Mouse (Mus musculus) ES-E14 (cell line): ENCODE data around the gene Cfap97d2. TPM values are rescaled to one million over a fixed set of nuclear protein-coding genes. Genes with fewer than 3 reads are reported as not detected.
A peak's percentile ranks its signal among the peaks of the same experiment; 100 is the strongest.

Experiments
- DNase-seq: peaks from one replicate; pipeline ENCODE4 v3.0.0-alpha.2; 2013; ENCODE audit warnings: low read depth, low spot score
- H3K27ac ChIP-seq: 2 replicates; pipeline ENCODE4 v1.5.1; 2012; ENCODE audit warnings: low read depth, mild to moderate bottlenecking, low read length, moderate library complexity, mixed read lengths; ENCODE audit not compliant: poor library complexity, insufficient read depth, severe bottlenecking
- H3K36me3 ChIP-seq: 2 replicates; pipeline ENCODE4 v1.6.1; 2012; ENCODE audit warnings: mild to moderate bottlenecking, low read length, moderate library complexity, mixed read lengths; ENCODE audit not compliant: control insufficient read depth, poor library complexity, insufficient read depth, severe bottlenecking
- H3K4me1 ChIP-seq, 2 experiments: fragments of 150-350 bp in 1 of 2; sonication (generic) in 1 of 2; 2 replicates each; pipeline ENCODE4 v1.6.1; 2012; ENCODE audit warnings: low read length in 2 of 2, mild to moderate bottlenecking in 1 of 2, mixed read lengths in 1 of 2; ENCODE audit not compliant: control insufficient read depth in 2 of 2, insufficient read depth in 2 of 2, poor library complexity in 1 of 2
- H3K4me3 ChIP-seq, 2 experiments: fragments of 150-350 bp in 1 of 2; sonication (generic) in 1 of 2; 2 replicates each; pipeline ENCODE4 v1.5.1; 2012; ENCODE audit warnings: low read length in 2 of 2, low read depth in 1 of 2, mild to moderate bottlenecking in 1 of 2, mixed read lengths in 1 of 2; ENCODE audit not compliant: insufficient read depth in 1 of 2, poor library complexity in 1 of 2, severe bottlenecking in 1 of 2
- H3K9ac ChIP-seq: 2 replicates; pipeline ENCODE4 v1.6.1; 2012; ENCODE audit warnings: low read depth, mild to moderate bottlenecking, low read length, mixed read lengths; ENCODE audit not compliant: poor library complexity, insufficient read depth, severe bottlenecking
- H3K9me3 ChIP-seq: fragments of 150-350 bp; sonication (generic); 2 replicates; pipeline ENCODE4 v1.6.1; 2012; ENCODE audit warnings: low read depth, mild to moderate bottlenecking, low read length; ENCODE audit not compliant: control insufficient read depth, insufficient read depth
- CHD2 ChIP-seq: IDR thresholded peaks from 2 replicates; pipeline ENCODE4 v1.6.1; 2014; ENCODE audit warnings: mild to moderate bottlenecking, low read depth, low read length, inconsistent platforms
- HCFC1 ChIP-seq: IDR thresholded peaks from 2 replicates; pipeline ENCODE4 v1.6.1; 2012; ENCODE audit warnings: low read length, inconsistent platforms, borderline replicate concordance; ENCODE audit not compliant: insufficient read depth
- MAFK ChIP-seq: IDR thresholded peaks from 2 replicates; pipeline ENCODE4 v1.6.1; 2014; ENCODE audit warnings: mild to moderate bottlenecking, low read depth, low read length, inconsistent platforms; ENCODE audit not compliant: insufficient read depth
- ZC3H11A ChIP-seq: IDR thresholded peaks from 2 replicates; pipeline ENCODE4 v1.6.1; 2012; ENCODE audit warnings: low read depth, mild to moderate bottlenecking, inconsistent platforms, low read length, borderline replicate concordance
- ZNF384 ChIP-seq: IDR thresholded peaks from 2 replicates; pipeline ENCODE4 v1.6.1; 2012; ENCODE audit warnings: low read depth, low read length, inconsistent platforms
- in situ Hi-C, 2 experiments: fragments of 600-800 bp; cut with MboI; formaldehyde crosslinking; loops; one replicate each; pipeline ENCODE4 v1.15.1; 2025; ENCODE audit warnings: low sequenced_read_pairs in 2 of 2, inconsistent platforms in 1 of 2; ENCODE audit not compliant: unreplicated experiment in 2 of 2
- total RNA-seq: library from RNA; depleted of rRNA; stranded (reverse); fragments of 300-350 nt; gene quantifications from 2 replicates; pipeline ENCODE4 v1.2.3, GENCODE M21; 2012

Gene Cfap97d2
- total RNA-seq, 1 experiment: not detected

DNA sequence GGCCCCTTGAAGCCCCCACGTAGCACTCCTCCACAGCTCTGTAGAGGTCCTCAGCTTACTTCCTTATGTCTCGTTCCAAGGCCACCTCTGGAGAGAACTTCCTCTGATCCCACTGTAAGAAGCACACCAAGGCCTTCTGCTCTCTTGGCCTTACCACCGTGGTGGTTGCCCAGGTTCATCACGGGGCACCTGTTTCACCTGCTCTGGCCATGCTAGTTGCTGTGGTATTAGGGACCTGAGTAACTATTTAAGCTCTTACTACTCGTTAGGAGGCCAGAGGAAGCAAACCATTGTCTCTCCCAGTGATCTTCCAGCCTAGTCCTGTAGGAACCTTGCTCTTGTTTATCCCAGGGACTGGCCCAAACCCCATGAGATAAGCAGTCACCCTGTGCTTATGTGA lies 1.2 kb downstream of the Cfap97d2 start:
- Histone ChIP-seq H3K9me3 (0 out of 2 replicates have a peak, but pooled peaks cover 3% of the 10 kb centered on the region), H3K9ac (no peak overlapping the region), H3K27ac (no peak overlapping the region), H3K36me3 (no peaks in the 10 kb centered on the region), H3K4me1 (no peaks in the 10 kb centered on the region), H3K4me3 (no peak overlapping the region)
- DNase-seq: no peak
- TF ChIP-seq ZC3H11A (no peak), ZNF384 (no peak), MAFK (no peak), CHD2 (no peak), HCFC1 (no peak)
- in situ Hi-C loops: no loop called here

DNA sequence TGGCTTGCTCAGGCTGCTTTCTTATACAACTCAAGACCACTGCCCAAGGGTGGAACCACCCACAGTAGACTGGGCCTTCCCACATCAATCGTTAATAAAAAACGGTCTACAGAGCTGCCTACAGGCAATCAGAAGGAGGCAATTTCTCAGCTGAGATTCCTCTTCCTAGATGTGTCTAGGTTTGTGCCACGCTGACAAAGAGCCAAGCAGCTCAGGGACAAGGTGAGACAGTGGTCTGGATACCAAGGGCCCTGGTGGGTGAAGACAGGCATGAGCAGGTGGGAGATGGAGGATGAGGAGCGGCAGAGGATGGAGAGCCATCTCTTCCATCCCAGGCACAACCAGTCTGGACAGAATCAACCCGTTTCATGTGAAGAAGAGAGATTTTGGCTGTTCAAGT lies 2.8 kb downstream of the Cfap97d2 start:
- H3K36me3 ChIP-seq: no peaks in the 10 kb centered on the region
- DNase-seq: no peak

DNA sequence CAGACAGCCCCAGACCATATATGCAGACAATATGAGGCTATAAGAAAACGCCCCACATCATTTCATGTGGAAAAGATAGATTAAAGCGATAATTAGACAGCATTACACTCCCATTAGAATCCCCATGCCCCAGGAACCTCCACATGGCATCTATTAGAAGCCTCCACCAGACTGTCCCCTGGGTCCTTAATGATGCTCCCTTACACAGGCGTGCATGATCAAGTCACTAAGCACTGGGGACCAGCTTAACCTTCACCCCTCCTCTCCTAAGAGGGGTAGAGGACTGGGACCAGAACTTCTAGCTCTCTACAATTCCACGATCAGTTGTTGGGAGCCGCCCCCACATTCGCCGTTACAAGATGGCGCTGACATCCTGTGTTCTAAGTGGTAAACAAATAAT lies 13.3 kb downstream of the Cfap97d2 start:
- no peaks in the 10 kb centered on the region for H3K4me1 ChIP-seq
- H3K27ac ChIP-seq: no peak overlapping the region
- H3K9ac ChIP-seq: no peak overlapping the region
- in situ Hi-C loops: no loop called here
- H3K4me3 ChIP-seq: no peak overlapping the region
- H3K9me3 ChIP-seq: peaks cover 8% of the 10 kb centered on the region
- TF ChIP-seq MAFK (no peak), CHD2 (no peak), ZNF384 (no peak), ZC3H11A (no peak), HCFC1 (no peak)
- no peak for DNase-seq
- H3K36me3 ChIP-seq: no peaks in the 10 kb centered on the region

More for the DNA sequence above, 2.8 kb downstream of the Cfap97d2 start:
- Histone ChIP-seq H3K4me3 (no peak overlapping the region), H3K9ac (no peak overlapping the region), H3K4me1 (no peaks in the 10 kb centered on the region), H3K9me3 (0 out of 2 replicates have a peak, but pooled peaks cover 3% of the 10 kb centered on the region), H3K27ac (no peak overlapping the region)
- TF ChIP-seq ZNF384 (no peak), CHD2 (no peak), HCFC1 (no peak), ZC3H11A (no peak), MAFK (no peak)
- in situ Hi-C loops: no loop called here

DNA sequence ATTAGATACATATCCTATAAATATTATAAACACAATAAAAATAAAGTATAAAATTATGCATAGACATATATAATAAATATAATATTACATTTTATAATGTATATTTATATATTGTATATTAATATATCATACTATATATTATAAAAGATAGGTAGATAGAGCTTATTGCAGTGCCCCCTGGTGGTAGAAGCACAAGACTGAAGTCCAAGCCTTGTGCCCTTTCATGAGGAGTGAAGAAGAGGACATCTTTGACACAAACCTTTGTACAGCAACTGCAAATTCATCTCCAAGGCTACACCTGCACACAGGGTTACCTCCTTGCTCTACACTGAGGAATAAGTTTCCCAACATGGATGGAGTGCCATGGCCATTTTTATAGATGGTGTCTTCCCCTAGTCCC lies 20.0 kb downstream of the Cfap97d2 start:
- H3K9ac ChIP-seq: no peak overlapping the region
- H3K27ac ChIP-seq: no peak overlapping the region
- peak; percentile 20 for DNase-seq
- no peak for TF ChIP-seq ZC3H11A
- TF ChIP-seq MAFK: no peak
- no peak for TF ChIP-seq CHD2
- TF ChIP-seq ZNF384: no peak
- no peak for TF ChIP-seq HCFC1
- in situ Hi-C loops: loop anchor here in 1 of 2 experiments (25.0 kb wide), 1 partner anchor 163 kb away; the partner anchor contains the start of gene 1700029H14Rik
- no peaks in the 10 kb centered on the region for H3K4me1 ChIP-seq
- H3K9me3 ChIP-seq: 0 out of 2 replicates have a peak, but pooled peaks cover 2% of the 10 kb centered on the region
- no peaks in the 10 kb centered on the region for H3K36me3 ChIP-seq
- no peak overlapping the region for H3K4me3 ChIP-seq

DNA sequence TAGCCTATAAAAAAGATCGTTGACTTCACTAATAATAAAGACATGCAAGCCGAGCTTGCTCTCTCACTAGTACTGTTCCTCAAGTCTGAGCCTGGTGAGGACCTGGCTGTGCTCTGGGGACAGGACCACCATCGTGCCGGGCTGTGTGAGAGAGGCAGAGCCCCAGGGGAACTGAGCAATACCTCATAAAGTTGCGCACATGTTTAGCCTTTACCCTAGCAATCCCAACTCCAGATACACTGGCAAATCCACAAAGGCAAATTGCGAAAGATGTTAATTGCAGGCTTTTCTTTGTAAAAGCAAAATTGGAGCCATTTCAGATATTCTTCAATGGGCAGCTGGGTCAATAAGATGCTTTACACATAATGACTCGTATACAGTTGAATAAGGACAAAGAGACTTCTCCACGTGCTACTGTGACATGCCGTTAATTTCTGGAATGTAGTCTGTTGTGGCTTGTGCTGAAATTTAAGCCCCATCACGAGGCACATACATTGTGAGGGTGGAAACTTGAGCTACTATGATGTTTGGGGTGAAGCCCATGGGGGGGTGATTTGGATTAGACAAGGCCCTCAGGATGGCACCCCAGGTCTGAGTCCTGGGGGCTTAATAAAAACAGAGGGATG lies 21.9 kb downstream of the Cfap97d2 start:
- no peaks in the 10 kb centered on the region for H3K4me1 ChIP-seq
- in situ Hi-C loops: loop anchor here in 1 of 2 experiments (25.0 kb wide), 1 partner anchor 165 kb away; the partner anchor contains the start of gene 1700029H14Rik
- no peak for TF ChIP-seq HCFC1
- DNase-seq: no peak
- 0 out of 2 replicates have a peak, but pooled peaks cover 2% of the 10 kb centered on the region for H3K9me3 ChIP-seq
- no peak overlapping the region for H3K9ac ChIP-seq
- H3K27ac ChIP-seq: no peak overlapping the region
- no peaks in the 10 kb centered on the region for H3K36me3 ChIP-seq
- no peak overlapping the region for H3K4me3 ChIP-seq
